Mouse (Mus musculus) G1E (cell line): ENCODE measurements around the gene Tpk1.

ENCODE experiments used
- CTCF ChIP-seq: IDR thresholded peaks from 2 replicates; pipeline ENCODE4 v1.5.1; 2012; ENCODE audit warnings: low read depth, low read length, inconsistent platforms, mixed read lengths
- GATA1 ChIP-seq: IDR thresholded peaks from 2 replicates; pipeline ENCODE4 v1.6.1; 2012; ENCODE audit warnings: borderline replicate concordance, low read length, inconsistent platforms, mixed read lengths
- POLR2AphosphoS5 ChIP-seq: IDR thresholded peaks from 2 replicates; pipeline ENCODE4 v1.6.1; 2012; ENCODE audit warnings: low read depth, low read length, inconsistent platforms; ENCODE audit not compliant: insufficient replicate concordance
- TAL1 ChIP-seq: conservative IDR thresholded peaks from 2 replicates; pipeline ENCODE4 v1.6.1; 2012; ENCODE audit warnings: low read depth, low read length, inconsistent platforms, mixed read lengths

GRCm38 (mm10) chr6:43402219-43402997, 263.7 kb downstream of the Tpk1 start:
- no peak for TF ChIP-seq CTCF
- no peak for TF ChIP-seq GATA1
- TF ChIP-seq POLR2AphosphoS5, result no peak
- no peak for TF ChIP-seq TAL1
